Mouse (Mus musculus): ENCODE measurements around the gene Rftn1. TPM values are rescaled to one million over a fixed set of nuclear protein-coding genes. Genes with fewer than 3 reads are reported as not detected.
A peak's percentile ranks its signal among the peaks of the same experiment; 100 is the strongest.

The Rftn1 gene
- polyA plus RNA-seq, 1 experiment = 6.8 TPM

DNA sequence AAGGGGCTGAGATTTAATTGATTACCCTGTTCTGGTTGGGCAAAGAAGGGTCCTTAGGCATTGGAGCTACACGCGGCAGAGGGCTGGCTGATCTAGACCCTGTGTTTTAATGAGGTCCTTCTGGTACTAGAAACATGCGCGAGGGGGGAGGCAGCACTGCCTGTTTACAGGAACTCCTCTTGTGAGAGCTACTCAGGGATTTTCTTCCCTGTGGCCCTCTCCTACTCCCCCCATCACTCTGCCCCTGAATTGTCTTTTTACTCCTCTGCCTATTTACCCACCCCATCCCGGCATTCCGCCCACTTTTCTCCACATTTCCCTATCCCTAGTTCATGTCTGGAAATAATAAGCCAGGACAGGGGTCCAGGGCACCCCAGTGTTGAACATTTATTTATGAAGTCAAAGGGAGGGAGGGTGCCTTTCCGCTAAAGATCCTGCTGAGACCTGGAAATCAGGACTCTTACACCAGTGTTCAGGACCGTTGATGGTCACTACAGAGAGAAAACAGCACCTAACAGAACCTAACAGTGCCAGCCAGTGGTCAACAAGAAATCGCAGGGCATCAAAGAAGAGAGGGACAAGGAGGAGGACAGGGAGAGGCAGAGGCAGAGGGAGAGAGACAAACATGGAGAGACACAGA, 964 bp upstream of the Rftn1 start:
- Histone ChIP-seq H3K4me3 (replicated peaks) (no peak overlapping the region), H3K9me3 (no peaks in the 10 kb centered on the region; the same call in 1 of the 2 replicates), H3K4me1 (peaks cover 21% of the 10 kb centered on the region), H3K27me3 (replicated peaks) (peaks cover 54% of the 10 kb centered on the region), H3K36me3 (replicated peaks; ENCODE audit: low read length) (no peaks in the 10 kb centered on the region)
- no peak for TF ChIP-seq FLI1 (IDR thresholded peaks at IDR 0.05; ENCODE audit: low read length)
- no peak for TF ChIP-seq GATA1 (IDR thresholded peaks at IDR 0.05; ENCODE audit: borderline replicate concordance, low read length)

DNA sequence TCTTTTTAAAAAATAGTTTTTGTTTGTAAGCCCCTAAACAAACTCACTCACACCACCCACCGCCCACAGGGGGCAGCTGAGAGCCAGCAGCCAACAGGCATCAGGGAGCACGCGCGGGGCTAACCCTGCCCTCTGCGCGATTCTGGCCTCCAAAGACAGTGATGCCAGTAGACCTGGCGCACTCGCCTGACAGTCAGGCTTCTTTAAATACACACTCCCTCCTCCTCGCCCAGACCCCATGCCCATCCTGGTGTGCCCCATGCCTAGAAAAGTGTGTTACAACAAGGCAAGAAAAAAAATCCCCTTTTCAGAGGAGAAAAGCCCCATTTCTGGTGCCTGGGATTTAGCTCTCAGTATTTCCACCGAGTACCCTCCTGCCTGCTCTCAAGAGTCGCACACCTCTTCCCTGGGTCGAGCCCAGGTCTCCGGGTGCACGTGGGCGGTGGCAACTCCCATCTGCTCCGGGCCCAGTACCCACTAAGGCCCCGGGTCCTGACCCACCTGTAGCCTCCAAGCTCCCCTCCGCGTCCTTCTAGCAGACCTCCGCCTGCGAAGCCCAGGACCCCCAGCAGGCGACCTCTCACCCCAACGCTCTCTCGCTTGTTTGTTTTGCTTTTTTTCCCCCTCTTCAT, 977 bp downstream of the Rftn1 start:
- Histone ChIP-seq H3K27me3 (replicated peaks) (peaks cover 45% of the 10 kb centered on the region), H3K36me3 (replicated peaks; ENCODE audit: low read length) (no peaks in the 10 kb centered on the region), H3K9me3 (no peaks in the 10 kb centered on the region; the same call in 1 of the 2 replicates), H3K4me3 (replicated peaks) (peak overlapping the region; percentile 91), H3K4me1 (peaks cover 26% of the 10 kb centered on the region)
- TF ChIP-seq FLI1 (IDR thresholded peaks at IDR 0.05; ENCODE audit: low read length) = no peak
- no peak for TF ChIP-seq GATA1 (IDR thresholded peaks at IDR 0.05; ENCODE audit: borderline replicate concordance, low read length)

DNA sequence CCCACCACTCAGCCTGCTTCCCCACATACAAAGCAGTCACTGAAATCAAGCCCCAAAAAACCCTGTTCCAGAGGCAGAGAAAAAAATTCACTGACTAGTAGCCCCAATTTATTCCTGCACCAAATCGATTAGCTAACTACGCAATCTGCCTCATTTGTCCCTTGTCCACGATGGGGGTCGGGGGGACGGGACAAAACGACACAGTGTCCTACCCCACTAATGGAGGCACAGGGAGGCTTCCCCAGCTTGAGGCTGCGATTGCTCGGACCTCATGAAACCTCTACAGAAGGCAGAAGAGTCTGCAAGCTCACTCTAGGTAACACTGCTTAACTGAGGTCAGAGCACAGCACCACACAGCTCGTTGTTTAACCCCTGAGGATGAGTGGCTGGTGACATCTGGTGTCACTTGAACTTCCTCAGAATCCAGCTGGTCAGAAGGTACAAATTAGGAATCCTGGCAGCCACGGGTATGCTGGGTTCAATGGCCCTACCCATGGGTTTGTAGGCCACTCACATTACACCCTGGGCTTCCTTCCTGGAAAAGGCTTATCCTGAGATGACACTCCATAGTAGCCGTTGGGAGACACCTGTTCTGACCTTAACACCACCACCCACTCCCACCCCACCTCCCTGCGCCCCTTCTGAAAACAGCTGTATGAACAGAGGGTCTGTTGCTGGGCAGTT, 1.7 kb downstream of the Rftn1 start:
- H3K4me3 ChIP-seq (replicated peaks) = peak overlapping the region; percentile 55
- H3K9me3 ChIP-seq = no peaks in the 10 kb centered on the region; the same call in 1 of the 2 replicates
- no peaks in the 10 kb centered on the region for H3K36me3 ChIP-seq (replicated peaks; ENCODE audit: low read length)
- H3K4me1 ChIP-seq = peaks cover 26% of the 10 kb centered on the region
- no peak for TF ChIP-seq FLI1 (IDR thresholded peaks at IDR 0.05; ENCODE audit: low read length)
- TF ChIP-seq GATA1 (IDR thresholded peaks at IDR 0.05; ENCODE audit: borderline replicate concordance, low read length) = no peak
- H3K27me3 ChIP-seq (replicated peaks) = peaks cover 43% of the 10 kb centered on the region

DNA sequence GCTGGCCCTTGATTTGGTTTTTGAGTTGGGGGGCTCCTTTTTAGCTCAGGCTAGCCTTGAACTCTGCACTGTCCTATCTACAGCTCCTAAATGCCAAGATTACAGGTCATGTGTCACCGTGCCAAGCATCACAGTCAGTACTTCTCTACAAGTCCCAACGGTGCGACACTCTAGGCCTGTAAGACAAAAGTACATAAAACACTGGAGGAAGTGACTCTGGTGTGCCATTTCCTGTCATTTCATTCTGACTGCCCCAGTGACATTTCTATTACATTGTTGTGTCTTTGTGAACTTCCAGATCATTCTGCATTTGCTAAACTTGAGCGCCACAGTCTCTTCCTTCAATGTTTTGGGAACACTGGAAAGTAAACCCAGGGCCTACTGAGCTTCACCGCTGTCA, 4.9 kb downstream of the Rftn1 start:
- Histone ChIP-seq H3K4me3 (replicated peaks) (no peak overlapping the region), H3K27me3 (replicated peaks) (peaks cover 20% of the 10 kb centered on the region), H3K4me1 (peaks cover 23% of the 10 kb centered on the region), H3K36me3 (replicated peaks; ENCODE audit: low read length) (no peaks in the 10 kb centered on the region), H3K9me3 (no peaks in the 10 kb centered on the region; the same call in 1 of the 2 replicates)
- TF ChIP-seq FLI1 (IDR thresholded peaks at IDR 0.05; ENCODE audit: low read length) (no peak), GATA1 (IDR thresholded peaks at IDR 0.05; ENCODE audit: borderline replicate concordance, low read length) (no peak)

DNA sequence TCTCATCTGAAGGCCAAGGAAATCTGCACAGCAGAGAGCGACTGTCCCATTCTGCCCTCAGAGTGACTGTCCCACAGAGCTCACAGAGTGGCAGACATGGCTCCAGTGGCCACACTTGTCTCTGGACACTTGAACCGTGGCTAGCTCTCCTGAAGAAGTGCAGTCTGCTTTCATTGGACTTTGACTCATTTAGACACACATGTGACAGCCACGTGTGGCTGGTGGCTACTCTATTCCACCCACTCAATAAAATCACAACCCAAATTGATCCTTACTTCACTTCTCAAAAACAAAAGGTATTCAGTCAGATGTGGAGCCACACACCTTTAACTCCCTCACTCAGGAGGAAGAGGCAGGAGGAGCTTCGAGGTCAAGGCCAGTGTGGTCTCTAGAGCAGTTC, 5.4 kb downstream of the Rftn1 start:
- no peak for TF ChIP-seq FLI1 (IDR thresholded peaks at IDR 0.05; ENCODE audit: low read length)
- Histone ChIP-seq H3K36me3 (replicated peaks; ENCODE audit: low read length) (no peaks in the 10 kb centered on the region), H3K4me3 (replicated peaks) (no peak overlapping the region), H3K4me1 (peaks cover 18% of the 10 kb centered on the region), H3K27me3 (replicated peaks) (peaks cover 15% of the 10 kb centered on the region), H3K9me3 (no peaks in the 10 kb centered on the region; the same call in 1 of the 2 replicates)

DNA sequence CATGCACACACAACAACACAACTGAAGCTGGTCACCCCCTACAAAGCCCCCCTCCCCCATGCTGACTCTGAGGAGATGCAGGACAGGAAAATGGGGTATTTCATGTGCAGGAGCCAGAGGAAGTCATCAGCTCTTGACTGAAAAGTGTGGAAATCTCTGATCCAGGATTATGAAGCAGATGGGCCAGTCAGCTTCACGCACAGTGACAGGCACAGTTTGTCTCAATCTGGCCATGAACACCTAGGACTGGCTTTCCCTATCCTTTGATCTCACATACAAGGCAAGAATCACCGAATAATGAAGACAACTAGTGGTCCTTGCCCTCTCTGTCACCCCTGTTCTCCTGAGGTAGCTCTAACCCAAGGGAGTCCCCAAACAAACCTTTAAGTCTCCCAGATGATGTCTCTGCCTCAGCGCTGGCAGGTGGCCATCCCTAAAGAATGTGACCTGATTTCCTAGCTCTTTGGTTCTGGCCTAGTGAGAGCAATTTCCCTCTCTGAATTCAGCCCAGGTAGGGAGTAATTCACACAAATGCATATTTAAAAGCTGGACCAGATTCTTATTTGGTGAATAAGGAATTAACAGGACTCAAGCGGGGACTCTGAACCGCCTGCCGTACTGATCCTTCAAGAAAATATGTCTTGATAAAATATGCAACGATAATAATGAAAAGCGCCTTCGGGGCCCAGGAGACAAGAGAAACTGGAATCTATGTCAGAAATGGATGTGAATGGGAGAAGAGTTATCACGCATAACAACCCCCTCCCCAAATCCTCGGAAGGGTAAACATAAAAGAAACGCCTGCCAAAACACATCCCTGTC, 6.0 kb downstream of the Rftn1 start:
- Histone ChIP-seq H3K4me3 (replicated peaks) (no peak overlapping the region), H3K36me3 (replicated peaks; ENCODE audit: low read length) (no peaks in the 10 kb centered on the region), H3K9me3 (no peaks in the 10 kb centered on the region; the same call in 1 of the 2 replicates), H3K27me3 (replicated peaks) (peaks cover 8% of the 10 kb centered on the region), H3K4me1 (peaks cover 11% of the 10 kb centered on the region; the same call in 1 of the 2 replicates)
- no peak for TF ChIP-seq GATA1 (IDR thresholded peaks at IDR 0.05; ENCODE audit: borderline replicate concordance, low read length)
- TF ChIP-seq FLI1 (IDR thresholded peaks at IDR 0.05; ENCODE audit: low read length) = no peak

DNA sequence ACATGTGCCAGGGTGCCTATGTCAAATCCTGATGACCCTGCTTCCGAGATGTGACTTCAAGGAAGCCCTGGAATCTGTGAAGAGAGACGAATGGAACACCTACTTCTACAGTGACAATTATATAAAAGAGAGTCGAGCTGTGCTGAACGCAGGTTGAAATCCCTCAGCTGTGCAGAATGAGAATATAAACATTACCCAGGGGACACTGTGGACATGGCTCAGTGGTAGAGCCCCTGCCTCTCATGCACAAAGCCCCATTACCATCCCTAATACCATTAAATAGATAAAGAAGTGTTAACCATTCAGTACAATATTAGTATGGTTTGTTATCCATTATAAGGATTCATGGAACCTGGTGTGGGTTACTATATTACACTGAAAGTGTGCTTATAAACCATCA, 7.2 kb downstream of the Rftn1 start:
- no peaks in the 10 kb centered on the region for H3K27me3 ChIP-seq (replicated peaks)
- H3K36me3 ChIP-seq (replicated peaks; ENCODE audit: low read length) = no peaks in the 10 kb centered on the region
- H3K4me1 ChIP-seq = peaks cover 9% of the 10 kb centered on the region; the same call in 1 of the 2 replicates
- H3K4me3 ChIP-seq (replicated peaks) = no peak overlapping the region
- H3K9me3 ChIP-seq = no peaks in the 10 kb centered on the region
- no peak for TF ChIP-seq FLI1 (IDR thresholded peaks at IDR 0.05; ENCODE audit: low read length)
- TF ChIP-seq GATA1 (IDR thresholded peaks at IDR 0.05; ENCODE audit: borderline replicate concordance, low read length) = no peak

DNA sequence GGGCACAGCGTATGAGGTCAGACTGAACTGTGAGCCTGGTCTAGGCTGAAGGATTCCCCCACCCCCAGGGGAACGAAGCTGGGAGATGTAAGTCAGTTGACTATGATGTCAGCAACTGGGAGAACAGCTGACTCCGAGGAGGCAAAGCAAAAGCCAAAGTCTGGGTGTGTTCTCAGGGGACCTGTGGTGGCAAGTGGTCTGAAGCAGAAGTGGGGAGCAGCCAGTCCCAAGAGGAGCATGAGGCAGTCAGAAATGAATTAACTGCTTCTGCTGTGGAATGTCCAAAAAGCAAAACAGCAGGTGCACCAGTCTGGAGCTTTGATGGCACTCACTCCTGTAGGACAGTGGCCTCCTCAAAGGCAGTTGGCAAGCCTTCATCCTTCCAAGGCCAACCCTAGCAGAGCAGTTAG, 7.9 kb downstream of the Rftn1 start:
- Histone ChIP-seq H3K27me3 (replicated peaks) (no peaks in the 10 kb centered on the region), H3K4me3 (replicated peaks) (peak overlapping the region; percentile 25), H3K36me3 (replicated peaks; ENCODE audit: low read length) (peaks cover 4% of the 10 kb centered on the region), H3K9me3 (peaks cover 6% of the 10 kb centered on the region), H3K4me1 (peaks cover 9% of the 10 kb centered on the region; the same call in 1 of the 2 replicates)
- TF ChIP-seq FLI1 (IDR thresholded peaks at IDR 0.05; ENCODE audit: low read length) (no peak), GATA1 (IDR thresholded peaks at IDR 0.05; ENCODE audit: borderline replicate concordance, low read length) (no peak)

DNA sequence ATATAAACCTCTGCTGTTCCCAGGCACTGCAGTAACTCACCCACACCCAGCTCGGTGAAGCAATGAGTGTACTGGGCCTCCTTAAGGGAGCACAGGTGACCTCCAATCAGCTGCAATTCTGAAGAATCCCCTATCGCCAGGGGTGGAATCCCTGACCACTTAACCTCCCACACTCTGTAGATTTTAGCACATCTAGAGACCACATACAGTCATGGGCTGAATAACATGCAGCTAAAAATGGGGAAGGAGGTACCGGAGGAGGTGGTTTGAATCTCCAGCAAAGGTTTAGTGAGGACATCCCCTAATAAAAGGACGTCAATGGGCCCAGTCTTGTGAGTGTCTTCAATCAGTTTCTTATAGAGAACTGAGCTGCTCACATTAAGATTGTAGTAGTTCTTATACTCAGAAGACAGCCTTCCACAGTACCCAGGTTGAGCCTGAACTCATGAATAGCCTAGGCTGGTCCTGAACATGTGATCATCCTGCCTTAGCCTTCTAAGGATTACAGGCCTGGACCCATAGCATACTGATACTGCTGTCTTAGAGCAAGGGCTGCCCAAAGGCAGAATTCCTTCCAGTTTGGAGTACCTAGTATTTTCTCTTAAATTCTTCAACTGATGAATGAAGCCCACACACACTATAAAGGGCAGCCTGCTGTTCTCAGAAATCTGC, 9.4 kb downstream of the Rftn1 start:
- Histone ChIP-seq H3K4me3 (replicated peaks) (no peak overlapping the region), H3K9me3 (peaks cover 18% of the 10 kb centered on the region), H3K27me3 (replicated peaks) (no peaks in the 10 kb centered on the region), H3K4me1 (peaks cover 6% of the 10 kb centered on the region; the same call in 1 of the 2 replicates), H3K36me3 (replicated peaks; ENCODE audit: low read length) (peaks cover 9% of the 10 kb centered on the region)
- TF ChIP-seq GATA1 (IDR thresholded peaks at IDR 0.05; ENCODE audit: borderline replicate concordance, low read length) (no peak), FLI1 (IDR thresholded peaks at IDR 0.05; ENCODE audit: low read length) (no peak)

All from megakaryocyte, embryonic 14.5 days (primary cell).